Mouse (Mus musculus): ENCODE results near the gene Zfp300. TPM values are rescaled to one million over a fixed set of nuclear protein-coding genes. Genes with fewer than 3 reads are reported as not detected.

Gene Zfp300
- polyA plus RNA-seq, 1 experiment from 2014 or later = 3.3 TPM

DNA sequence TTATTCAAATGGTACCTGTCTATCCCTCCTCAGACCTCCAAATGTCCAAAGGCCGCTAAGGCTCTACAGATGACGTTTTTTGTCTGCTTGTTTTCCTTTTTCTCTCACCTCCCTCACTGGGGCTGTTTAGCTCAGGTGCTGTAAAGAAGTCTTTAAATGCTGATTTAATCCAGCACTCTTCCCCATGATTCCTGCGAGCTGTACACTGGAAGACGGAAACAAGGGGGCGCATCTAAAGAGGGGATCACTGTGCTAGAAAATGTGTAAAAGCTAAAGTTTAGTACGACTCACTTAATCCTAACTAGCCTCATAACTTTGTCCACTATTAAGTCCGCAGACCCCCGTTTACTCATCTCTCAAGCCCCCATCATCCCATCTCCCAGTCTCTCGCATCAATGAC, 27.9 kb downstream of the Zfp300 start:
- Histone ChIP-seq H3K4me1 (ENCODE audit: control insufficient read depth, insufficient read depth, low read length) (no peaks in the 10 kb centered on the region), H3K4me2 (ENCODE audit: low read depth, low read length) (peak overlapping the region; percentile 23), H3K9me3 (replicated peaks; ENCODE audit: control insufficient read depth, low read length) (no peaks in the 10 kb centered on the region), H3K27ac (replicated peaks; ENCODE audit: low read depth, low read length) (no peak overlapping the region), H3K27me3 (ENCODE audit: control insufficient read depth, insufficient read depth, low read length) (no peaks in the 10 kb centered on the region), H3K36me3 (replicated peaks; ENCODE audit: control insufficient read depth, insufficient read depth, low read depth, low read length) (no peaks in the 10 kb centered on the region), H3K4me3 (ENCODE audit: low read depth, low read length) (peak overlapping the region; percentile 45), H3K9ac (replicated peaks; ENCODE audit: low read length) (peak overlapping the region; percentile 60)
- ATAC-seq (replicated peaks; ENCODE audit: insufficient number of reproducible peaks, low FRiP score, low TSS enrichment, low read depth) (no peak; the same call in 1 of the 2 replicates), DNase-seq (ENCODE audit: low spot score) (peak; percentile 1)
- WGBS = 16% methylated on average over 9 of the region's 9 CpGs

Other genes starting within 250 kb of the Zfp300 start
- gene Timp1, start 219.4 kb downstream of the Zfp300 start, polyA plus RNA-seq (2014; fragmentation: Nextera tagmentation; extraction: Ambion mirVana) = 12.0 and 15.2 TPM in 2 replicates
- 3.6 and 4.0 TPM in 2 replicates for gene Syn1, start 168.5 kb downstream of the Zfp300 start, polyA plus RNA-seq (2014; fragmentation: Nextera tagmentation; extraction: Ambion mirVana)
- gene Cfp, start 158.0 kb downstream of the Zfp300 start, polyA plus RNA-seq (2014; fragmentation: Nextera tagmentation; extraction: Ambion mirVana) = 2.1 and 3.4 TPM in 2 replicates
- 8.2 and 8.4 TPM in 2 replicates for gene Elk1, start 138.9 kb downstream of the Zfp300 start, polyA plus RNA-seq (2014; fragmentation: Nextera tagmentation; extraction: Ambion mirVana)
- 54.9 and 55.0 TPM in 2 replicates for gene Uxt, start 127.5 kb downstream of the Zfp300 start, polyA plus RNA-seq (2014; fragmentation: Nextera tagmentation; extraction: Ambion mirVana)
- gene Zfp182, start 27.2 kb downstream of the Zfp300 start, polyA plus RNA-seq (2014; fragmentation: Nextera tagmentation; extraction: Ambion mirVana) = 6.4 and 6.7 TPM in 2 replicates
- not detected in 2 replicates for gene Spaca5, start 21.1 kb downstream of the Zfp300 start, polyA plus RNA-seq (2014; fragmentation: Nextera tagmentation; extraction: Ambion mirVana)
- not detected in 2 replicates for gene Ssxa1, start 26.3 kb upstream of the Zfp300 start, polyA plus RNA-seq (2014; fragmentation: Nextera tagmentation; extraction: Ambion mirVana)
- gene Gm21876, start 86.1 kb upstream of the Zfp300 start, polyA plus RNA-seq (2014; fragmentation: Nextera tagmentation; extraction: Ambion mirVana) = not detected in 2 replicates